Comparison of ENCODE assay signal across 16 mouse cellular contexts in genomic region chr14:28419188-28419587, GRCm38 (mm10).
"Had no signal": no experiment of that assay in that cellular context is flagged by ENCODE, and none has a peak within 500 bp of the region (broad histone marks: within the 10 kb centered on the region; RNA-seq: fewer than 3 reads in every experiment).

No protein-coding gene starts in this region.

- H3K9ac ChIP-seq: kidney, embryonic 15.5 days; limb, embryonic 12.5 days; limb, embryonic 15.5 days; liver, embryonic 14.5 days; liver, postnatal 0 days; lung, embryonic 14.5 days had no signal

- H3K27me3 ChIP-seq: limb, embryonic 12.5 days; limb, embryonic 15.5 days had no signal

- DNase-seq: kidney, postnatal 10 days; kidney, postnatal 36 days; layer of hippocampus, postnatal 36 days; liver, postnatal 0 days; lung, embryonic 14.5 days; midbrain, embryonic 14.5 days; thymus, adult 18-20 months; thymus, postnatal 36 days had no signal

- H3K27ac ChIP-seq: kidney, embryonic 15.5 days; left cerebral cortex, adult 2 months; limb, embryonic 12.5 days; limb, embryonic 15.5 days; liver, embryonic 14.5 days; macrophage had no signal

- ATAC-seq: liver, postnatal 0 days; lung, postnatal 0 days had no signal

- H3K4me3 ChIP-seq: kidney, embryonic 15.5 days; left cerebral cortex, adult 2 months; limb, embryonic 12.5 days; limb, embryonic 15.5 days had no signal

- H3K4me2 ChIP-seq: kidney, embryonic 15.5 days; limb, embryonic 15.5 days; liver, embryonic 11.5 days; lung, embryonic 14.5 days had no signal

- H3K36me3 ChIP-seq: kidney, embryonic 15.5 days; limb, embryonic 12.5 days; limb, embryonic 15.5 days had no signal

- H3K9me3 ChIP-seq: kidney, embryonic 15.5 days; limb, embryonic 12.5 days; limb, embryonic 15.5 days had no signal
